Mouse (Mus musculus): ENCODE results near the gene Tead3.

Tead3 gene

DNA sequence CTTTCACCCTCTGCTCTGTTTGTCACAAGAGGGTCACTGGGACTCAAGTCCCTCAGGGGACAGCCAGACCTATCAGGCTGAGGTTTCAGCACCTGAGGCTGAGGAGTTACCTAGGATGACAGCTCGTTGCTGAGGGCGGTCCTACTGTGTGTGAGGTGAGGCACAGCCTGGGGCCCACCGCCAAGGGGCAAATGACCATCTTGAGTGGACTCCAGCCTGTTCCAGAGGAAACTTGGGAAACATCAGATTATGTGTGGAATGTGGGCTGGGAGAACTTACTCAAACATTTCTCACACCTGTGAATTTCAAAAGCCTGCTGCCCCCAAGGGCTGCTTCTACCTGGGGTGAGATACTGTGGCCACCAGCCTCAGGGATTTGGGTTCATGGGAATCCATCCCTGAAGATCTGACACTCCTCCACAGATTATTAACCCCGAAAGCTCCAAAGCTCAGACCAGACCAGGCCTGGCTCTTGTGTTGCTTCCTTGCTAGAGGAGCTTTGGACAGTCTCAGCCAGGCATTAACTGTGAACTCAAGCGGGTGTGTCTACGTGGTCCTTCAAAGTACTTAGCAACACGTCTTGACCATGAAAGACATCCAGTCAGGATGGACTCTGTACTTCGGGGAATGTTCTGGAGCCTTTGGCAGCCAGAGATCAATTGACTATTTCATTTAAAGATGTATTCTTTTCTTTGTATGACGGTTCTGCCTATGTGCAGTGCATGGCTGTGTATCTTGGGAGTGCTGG is 10.1 kb upstream of the Tead3 start:
- no peak for DNase-seq (ENCODE audit: low read depth, low spot score)

DNA sequence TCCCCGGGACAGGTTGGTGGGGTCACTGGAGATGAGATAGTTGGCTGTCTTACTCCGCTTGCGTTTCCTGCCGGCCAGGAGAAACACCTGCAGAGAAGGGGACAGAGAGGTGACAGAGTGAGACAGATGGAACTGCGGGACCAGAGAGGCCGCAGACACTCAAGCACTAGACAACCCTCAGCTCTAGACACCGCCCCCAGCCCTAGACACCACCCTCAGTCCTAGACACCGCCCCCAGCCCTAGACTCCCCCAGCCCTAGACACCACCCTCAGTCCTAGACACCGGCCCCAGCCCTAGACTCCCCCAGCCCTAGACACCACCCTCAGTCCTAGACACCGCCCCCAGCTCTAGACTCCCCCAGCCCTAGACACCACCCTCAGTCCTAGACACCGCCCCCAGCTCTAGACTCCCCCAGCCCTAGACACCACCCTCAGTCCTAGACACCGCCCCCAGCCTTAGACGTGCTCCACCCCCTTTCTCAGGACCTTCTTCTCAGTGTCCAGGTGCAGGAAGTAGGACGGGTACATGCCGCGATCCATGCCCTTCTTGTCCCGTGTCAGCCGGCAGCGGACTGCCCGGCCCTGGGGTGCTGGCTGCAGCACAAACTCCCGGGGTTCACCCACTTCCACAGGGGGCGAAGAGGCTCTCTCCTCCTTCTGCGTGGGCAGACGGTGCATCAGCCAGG is 8.1 kb upstream of the Tead3 start:
- peak; percentile 55 for DNase-seq (ENCODE audit: low read depth, low spot score)

DNA sequence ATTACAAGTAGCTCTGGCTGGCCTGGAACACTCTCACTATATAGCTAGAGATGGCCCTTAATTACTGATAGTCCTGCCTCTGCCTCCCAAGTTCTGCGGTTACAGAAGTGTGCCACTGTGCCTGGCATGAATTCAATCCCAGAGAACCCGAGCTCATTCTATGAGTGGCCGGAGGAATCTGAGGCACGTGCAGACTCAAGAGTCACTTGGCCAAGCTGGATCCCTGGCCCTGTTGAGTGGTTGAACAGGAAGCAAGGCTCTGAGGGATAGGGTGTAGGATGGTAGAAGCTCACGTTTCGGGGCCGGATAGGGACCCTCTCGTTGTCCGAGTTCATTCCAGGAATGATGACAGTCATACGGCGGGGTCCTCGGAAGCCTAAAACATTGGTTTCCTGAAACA is 5.3 kb upstream of the Tead3 start:
- DNase-seq (ENCODE audit: low read depth, low spot score) = no peak

DNA sequence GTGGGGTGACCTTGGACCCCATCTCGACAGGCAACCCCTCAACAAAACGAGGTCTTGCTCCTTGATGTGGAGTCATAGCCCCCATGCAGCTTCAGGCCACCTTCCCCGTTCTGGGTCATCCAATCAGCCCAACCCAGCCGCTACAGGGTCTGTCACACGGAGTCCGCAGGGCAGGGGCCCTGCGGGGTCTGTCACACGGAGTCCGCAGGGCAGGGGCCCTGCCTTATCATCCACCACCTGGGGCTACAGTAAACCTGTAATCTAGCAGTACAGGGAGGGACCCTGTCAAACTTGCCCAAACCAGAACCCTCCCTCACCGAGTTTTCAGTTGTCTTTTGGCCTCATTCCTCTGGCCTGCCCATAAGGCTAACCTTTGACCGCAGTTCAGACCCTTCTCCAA is 1.4 kb upstream of the Tead3 start:
- DNase-seq (ENCODE audit: low read depth, low spot score) = no peak

DNA sequence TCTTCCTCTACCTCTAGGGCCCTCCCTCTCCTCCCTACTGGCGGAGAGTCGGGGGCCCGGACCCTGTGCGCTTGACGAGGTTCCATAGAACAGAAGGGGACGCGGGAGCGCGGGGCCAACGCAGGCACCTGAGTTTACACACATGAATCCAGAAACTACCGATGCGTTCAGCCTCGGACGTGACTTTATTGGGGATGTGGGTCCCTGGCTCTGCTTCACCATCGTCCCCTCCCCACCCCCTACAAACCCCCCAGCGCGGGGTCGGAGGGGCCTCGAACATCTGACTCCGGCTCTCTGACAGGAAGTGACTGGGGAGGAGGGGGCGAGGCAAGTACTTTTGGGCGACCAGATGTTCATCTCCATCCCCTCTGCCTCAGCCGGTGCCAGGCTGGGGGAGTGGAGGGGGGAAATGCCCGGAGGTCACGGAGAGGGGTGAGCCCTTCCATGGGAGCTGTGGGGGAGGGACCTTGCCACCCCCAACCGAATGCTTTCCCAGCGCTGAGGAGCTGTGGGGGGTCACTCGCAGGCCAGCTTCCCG is 805 bp upstream of the Tead3 start:
- no peak for DNase-seq (ENCODE audit: low read depth, low spot score)

DNA sequence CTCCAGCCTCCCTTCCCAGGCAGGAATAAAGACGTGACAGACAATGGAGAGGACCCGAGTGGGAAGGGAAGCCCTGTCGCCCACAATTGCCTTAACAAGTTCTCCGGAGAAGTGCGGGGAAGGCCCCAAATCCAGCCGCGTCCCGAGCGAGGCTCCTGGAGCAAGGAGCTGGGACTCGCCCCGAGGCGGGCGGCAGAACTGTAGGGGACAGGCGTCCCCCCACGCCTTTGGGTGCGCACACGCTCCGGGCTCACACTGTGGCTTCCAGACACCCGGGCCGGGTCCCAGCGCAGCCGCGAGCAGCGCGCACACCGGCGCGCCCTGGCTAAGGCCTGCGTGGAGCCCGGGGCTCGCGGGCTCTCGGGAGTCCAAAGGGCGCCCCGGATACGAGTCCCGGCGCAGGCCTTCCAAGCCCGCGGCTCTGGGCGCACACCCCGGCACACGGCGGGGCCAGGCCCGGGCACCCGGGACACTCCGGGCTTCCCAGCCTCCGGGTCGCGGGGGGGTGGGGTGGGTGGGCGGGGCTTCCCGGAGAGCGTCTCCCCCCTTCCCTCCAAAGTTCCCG is 634 bp downstream of the Tead3 start:
- DNase-seq (ENCODE audit: low read depth, low spot score) = peak; percentile 72

DNA sequence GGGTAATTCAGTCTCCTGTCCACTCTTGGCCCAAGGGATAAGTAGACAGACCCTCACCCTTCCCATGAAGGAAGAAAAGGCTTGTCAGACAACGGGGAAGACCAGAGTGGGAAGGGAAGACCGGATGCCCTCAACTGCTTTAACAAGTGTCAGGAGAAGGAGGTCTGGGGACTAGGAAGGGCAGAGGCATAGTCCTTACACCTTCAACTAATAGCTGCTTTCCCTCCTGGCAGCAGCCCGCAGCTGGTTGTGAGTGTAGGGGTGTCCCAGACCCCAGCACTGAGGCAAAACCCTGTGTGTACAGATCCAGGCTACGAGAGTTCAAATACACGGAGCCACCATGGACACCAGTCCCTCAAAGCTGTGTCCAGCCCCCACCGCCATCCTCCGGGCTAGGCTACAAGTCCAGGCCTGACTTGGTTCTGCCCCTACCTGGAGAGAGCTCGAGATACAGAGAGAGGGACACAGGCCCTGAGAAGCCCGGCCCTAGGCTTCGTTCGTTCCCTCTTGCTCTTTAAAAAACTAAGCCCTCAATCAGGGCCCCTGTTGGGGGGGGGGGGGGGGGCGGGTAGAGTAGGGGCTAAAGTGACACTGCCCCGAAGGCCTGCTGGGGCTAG is 1.2 kb downstream of the Tead3 start:
- no peak for DNase-seq (ENCODE audit: low read depth, low spot score)

DNA sequence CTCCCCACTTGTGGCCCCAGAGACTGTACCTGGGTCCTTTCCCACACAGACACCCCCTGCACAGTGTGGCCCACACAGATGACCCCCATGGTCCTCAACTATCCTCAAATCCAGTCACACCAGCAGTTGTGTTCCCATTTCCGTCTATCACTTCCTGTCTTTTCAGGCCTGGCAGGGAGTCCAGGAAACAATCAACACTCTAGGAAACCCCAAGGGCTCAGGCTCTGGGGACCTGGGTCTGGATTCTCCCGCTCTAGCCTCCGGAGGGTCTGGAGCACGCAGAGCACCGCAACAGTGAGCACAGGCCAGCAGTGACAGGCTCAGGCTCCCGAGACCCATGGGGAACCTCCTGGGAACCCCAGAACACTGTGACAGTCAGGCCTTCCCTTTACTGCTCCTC is 2.4 kb downstream of the Tead3 start:
- DNase-seq (ENCODE audit: low read depth, low spot score) = no peak

DNA sequence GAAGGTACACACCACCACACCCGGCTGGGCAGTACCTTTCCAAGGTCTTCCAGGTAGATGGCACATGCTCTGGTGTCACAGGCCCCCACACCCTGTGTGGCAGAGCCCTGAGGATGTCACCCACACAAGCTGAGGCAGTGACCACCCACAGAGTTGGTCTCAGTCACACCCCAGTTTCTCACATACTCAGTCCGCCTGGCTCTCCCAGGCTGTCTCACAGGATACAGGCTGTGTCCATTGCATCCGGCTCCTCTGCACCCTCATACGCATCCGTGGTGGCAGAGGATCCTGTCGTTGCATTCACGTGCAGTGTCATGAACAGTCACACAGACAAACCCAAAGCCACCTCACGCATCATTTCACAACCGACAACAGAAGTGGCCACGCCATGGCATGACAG is 3.3 kb downstream of the Tead3 start:
- DNase-seq (ENCODE audit: low read depth, low spot score) = no peak

DNA sequence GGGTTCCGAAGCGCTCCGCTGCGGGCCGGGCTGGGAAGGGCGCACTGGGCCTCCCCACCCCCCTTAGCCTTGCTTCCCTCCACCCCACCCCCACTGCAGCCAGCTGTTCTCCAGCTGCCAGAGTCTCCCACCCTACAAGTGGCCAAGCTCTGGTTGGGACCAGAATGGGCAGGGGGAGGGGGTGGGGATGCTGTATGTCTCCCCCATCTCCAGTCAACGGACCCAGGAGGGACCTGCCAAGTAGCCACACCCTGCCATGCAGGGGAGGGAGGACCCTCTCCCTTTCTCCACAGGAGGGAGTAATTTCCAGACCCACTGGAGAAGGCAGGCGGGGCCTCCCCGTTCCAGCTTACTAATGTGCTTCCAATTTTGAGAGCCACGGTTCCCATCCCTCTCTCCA is 4.7 kb downstream of the Tead3 start:
- no peak for DNase-seq (ENCODE audit: low read depth, low spot score)

DNA sequence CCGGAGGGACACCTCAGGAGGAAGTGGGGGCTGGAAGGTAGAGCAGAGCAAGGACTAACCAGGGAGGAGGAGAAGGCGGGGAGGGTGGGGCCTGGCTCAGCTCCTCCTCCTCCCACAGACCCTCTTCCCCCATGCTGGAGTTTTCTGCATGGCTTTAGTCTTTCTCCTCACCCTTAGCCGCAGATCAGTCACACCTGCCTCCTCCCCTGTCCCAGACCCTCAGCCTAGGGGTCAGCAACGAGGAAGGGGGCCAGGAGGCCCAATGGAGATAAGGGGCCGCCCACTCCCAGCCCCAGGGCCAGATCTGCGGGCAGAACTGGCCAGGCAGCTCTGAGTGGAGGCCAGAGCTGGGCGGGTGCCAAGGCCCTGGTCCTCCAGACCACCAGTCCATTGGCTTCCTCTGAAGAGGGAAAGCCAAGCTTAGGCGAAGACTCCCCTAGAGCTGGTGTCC is 5.3 kb downstream of the Tead3 start:
- peak; percentile 41 for DNase-seq (ENCODE audit: low read depth, low spot score)

DNA sequence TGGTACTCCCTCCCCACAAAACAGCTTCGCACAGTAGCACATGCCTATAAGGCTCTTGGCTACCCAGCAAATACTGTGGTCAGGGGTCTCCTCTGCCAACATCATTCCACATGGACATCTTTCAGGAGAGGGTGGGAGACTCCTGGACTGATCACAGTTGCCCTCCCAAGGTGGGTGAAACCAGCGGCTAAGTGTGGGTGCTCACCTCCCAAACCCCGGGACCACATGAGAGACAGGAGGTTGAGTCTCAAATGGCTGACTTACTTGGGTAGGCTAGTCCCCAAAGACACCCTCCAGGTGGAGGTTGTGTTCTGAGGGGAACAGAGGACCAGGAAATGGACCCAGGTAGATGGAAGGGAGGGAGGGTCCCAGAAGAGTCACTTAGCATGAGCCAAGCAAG is 5.9 kb downstream of the Tead3 start:
- no peak for DNase-seq (ENCODE audit: low read depth, low spot score)

DNA sequence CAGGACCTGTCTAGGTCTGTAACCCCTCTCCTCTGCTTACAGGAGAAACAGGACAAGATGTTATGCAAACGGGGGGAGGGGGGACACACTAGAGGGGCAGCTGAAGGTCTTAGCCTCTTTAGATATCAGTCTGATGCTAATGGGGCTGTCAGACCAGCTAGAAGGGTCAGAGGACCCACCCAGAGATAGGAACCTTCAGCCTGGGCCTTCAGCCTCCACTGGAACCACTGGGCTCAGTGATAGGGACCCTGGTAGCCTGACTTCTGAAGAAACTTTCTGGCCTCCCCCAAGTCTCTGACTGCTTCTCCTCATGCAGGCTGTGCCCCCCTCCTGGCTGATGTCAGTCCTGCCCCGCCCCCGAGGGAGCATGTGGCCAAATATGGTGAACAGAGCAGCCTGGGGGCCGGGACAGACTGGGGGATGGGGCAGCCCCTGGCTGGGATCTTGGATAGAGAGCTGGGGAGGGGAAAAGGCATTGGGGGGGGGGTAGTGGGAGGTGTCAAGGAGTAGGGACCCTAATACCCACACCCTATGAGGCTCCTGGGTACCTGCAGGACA is 6.5 kb downstream of the Tead3 start:
- DNase-seq (ENCODE audit: low read depth, low spot score) = peak; percentile 42

DNA sequence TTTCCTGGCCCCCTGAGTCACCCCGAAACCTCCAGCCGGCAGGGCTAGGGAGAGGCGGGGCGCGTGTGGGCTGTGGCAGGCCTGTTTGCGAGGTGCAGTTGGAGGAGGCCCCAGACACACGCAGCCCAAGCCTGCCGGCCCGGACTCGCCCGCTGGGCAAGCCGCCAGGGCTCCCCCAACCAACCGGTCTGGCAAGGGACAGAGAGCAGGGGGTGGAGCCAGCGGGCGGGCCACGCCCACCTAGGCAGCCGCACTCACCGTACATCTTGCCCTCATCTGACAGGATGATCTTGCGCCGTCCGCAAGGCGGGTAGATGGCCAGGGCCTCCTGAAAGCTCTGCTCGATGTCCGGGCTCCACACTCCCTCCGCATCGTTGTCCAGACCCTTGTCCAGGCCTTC is 9.5 kb downstream of the Tead3 start:
- DNase-seq (ENCODE audit: low read depth, low spot score) = peak; percentile 74

DNA sequence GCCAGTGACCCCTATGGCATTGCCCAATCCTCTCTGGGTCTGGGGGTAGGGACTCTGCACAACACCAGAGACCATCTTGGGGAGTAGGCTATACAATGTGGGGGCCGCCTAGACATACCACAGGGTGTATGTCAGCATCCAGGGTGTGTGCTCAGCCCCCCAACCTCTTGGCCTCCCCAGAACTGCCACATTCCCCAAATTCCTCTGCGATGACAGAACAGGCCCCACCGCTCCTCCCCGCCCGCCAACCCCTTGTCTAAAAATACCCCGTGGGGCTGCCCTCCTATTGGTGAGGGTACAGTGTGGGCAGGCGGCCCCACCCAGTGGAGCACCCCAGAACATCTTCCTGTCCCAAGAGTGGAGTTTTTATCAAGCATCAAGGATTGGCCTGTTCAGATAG is 10.0 kb downstream of the Tead3 start:
- no peak for DNase-seq (ENCODE audit: low read depth, low spot score)

DNA sequence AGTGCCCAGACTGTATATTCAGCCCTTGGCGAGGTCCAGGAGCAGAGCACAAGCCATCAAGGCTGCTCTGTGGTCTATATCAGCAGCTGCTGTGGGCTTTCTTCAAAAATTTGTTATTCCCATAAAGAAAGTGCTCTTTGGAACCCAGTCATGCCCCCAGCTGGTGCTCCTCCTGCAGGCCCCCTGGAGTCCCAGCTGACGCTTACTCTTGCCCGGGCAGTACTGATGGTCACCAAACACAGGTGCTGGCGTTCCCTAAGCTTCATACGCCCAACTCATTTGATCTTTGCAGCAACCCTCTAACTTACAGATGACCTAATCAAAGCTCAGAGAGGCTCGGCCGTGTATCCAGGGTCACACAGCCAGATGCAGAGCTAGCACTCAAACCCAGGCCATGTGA is 13.1 kb downstream of the Tead3 start:
- DNase-seq (ENCODE audit: low read depth, low spot score) = no peak

DNA sequence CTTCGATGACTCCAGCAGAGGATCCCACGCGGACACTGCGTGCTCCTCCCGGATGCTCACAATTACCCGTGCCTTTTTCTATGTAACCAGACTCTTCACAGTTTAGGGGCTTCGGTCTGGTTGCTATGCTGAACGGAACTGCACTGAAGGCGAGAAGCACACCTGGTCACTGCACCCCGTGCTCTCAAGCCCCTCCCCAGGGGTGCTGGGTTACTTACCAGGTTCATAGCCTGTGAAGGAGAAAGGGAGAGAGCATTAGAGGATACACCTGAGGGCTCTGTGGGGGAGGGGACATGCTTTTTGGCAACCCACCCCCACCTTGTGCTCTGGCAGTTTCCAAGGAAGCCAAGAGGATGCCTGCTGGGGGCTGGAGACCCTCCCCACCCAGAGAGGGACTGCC is 15.3 kb downstream of the Tead3 start:
- no peak for DNase-seq (ENCODE audit: low read depth, low spot score)

DNA sequence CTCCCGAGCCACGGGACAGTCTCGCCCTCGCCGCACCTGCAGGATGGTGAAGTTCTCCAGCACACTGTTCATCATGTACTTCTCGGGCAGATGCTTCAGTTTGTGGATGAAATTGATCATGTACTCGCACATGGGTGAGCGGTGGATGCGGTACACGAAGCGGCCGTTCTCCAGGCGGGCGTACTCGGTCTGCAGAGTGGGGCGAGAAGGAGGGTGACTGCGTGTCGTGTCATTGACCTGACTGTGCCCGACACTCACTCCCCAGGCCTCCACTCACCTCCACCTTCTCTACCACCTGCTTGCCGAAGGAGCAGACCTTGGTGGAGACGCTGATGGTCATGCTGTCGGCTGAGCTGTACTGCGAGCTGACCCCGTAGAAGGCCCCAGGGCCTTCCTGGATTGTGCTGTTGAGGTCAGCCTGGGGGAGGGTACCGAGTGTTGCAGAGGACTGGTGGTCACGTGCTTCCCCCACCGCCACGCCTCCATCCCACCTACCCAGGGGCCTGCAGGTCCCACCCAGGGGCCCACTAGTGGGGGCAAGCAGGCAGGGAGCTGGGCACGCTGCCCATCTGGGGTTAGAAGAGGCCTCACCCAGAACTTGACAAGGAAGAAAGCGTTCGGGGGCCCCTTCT is 17.6 kb downstream of the Tead3 start:
- DNase-seq (ENCODE audit: low read depth, low spot score) = peak; percentile 55

DNA sequence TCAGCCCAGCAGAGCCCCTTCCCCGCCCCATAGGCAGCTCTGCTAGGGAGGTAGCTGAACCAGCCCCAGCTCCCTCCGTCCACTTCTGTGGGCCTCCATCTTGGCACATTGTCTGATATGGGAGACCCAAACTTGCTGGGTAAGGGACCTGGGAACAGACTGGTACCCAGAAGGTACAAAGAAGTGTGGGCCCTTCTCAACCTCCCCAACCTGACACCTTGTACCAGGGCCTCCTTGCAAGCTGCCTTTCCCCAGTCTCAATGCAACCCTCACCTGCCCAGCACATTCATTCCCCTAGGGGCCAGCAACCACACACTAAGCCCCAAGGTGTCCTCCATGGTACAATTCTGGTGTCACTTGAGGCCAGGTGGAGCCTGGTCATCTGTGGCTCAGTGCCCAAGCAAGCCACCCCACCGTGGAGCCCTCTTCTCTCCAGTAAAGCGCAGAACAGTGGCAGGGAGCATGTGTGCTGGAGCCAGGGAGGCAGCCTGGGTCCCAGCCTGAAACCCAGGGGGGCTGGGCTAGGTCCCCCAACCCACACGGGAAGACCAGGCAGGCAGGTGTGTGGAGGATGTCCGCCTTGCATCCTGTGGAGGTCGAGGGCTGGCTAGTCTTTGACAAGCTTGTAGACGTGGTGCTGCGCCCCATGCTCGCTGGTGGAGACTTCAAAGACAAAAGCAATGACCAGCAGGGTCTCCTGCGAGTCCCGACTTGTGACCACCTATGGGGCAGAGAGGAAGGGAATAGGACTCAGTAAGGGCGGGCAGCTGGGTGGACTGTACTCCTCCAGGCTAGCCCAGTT is 18.3 kb downstream of the Tead3 start:
- peak; percentile 84 for DNase-seq (ENCODE audit: low read depth, low spot score)

DNA sequence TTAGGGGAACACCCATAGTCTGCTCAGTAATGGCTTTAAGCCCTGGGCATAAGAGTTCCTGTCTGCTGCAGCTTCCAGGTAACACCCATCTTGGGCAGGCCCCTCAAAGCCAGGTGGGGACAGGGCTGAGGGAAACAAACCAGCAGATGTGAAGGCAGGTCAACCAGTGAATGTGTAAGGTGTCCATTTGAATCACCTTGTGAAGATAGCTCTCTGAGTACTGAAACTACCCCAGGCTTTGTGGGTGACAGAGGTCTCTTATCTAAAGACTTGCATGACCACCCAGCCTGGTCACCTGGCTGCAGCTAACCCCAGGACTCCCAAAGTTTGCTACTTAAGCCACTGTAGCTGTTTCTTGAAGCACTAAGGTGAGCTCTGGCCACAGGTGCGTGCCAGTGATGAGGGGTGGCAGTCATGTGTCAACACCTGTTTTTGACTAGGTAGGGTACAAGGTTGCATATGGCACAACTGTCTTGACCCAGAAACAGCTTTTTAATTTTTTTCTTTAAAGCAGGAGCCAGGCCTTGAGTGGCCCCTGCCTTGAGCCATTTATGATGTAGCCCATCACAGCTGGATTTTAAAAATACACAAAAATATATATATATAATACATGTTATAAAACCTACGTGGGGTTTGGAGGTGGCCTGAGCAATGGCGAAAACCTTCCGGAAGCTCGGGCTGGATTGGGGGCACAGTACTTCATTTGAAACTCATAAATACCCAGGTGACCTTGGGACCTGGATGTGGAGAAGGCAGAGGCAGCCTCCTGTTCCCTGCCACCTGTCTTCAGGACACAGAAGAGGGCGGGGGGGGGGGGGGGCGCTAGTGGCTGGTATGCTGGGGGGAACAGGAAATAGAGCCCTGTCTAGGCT is 19.1 kb downstream of the Tead3 start:
- DNase-seq (ENCODE audit: low read depth, low spot score) = peak; percentile 71
